Mouse (Mus musculus) brain, embryonic 14.5 days (tissue): Measurements from ENCODE around the gene Idh1.

ENCODE experiments used
- CTCF ChIP-seq: fragments of 200-500 bp; IDR thresholded peaks from 2 replicates; pipeline ENCODE4 v1.5.1; 2012; ENCODE audit warnings: inconsistent platforms, mild to moderate bottlenecking, moderate library complexity, borderline replicate concordance; ENCODE audit not compliant: insufficient read depth, insufficient read length; ENCODE audit errors: extremely low read depth
- POLR2A ChIP-seq: fragments of 200-500 bp; IDR thresholded peaks from 2 replicates; pipeline ENCODE4 v1.6.1; 2012; ENCODE audit warnings: mild to moderate bottlenecking, inconsistent platforms, borderline replicate concordance; ENCODE audit not compliant: poor library complexity, insufficient read depth, insufficient read length, severe bottlenecking; ENCODE audit errors: extremely low read depth

DNA sequence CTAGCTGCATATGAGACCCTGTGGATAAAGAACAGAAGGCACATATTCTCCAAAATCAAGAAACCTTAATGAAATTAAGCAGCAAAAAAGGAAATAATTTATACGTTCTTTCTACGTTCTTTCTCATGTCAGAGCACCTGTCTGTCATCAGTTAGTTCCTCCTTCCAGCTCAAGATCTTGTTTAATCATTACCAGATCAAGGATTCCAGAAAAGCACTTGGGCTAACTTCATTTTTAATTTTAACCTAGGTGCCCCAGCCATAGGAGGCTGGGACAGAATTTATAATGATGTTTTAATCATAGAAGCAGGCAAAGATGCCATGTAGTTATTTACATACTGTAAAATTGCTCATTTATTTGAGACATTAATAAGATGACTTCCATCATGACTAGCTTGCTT, 41.5 kb downstream of the Idh1 start:
- TF ChIP-seq POLR2A, result no peak
- no peak for TF ChIP-seq CTCF
